Mouse (Mus musculus) kidney, embryonic 16.5 days (tissue): ENCODE measurements around the gene Cd79b. TPM values are rescaled to one million over a fixed set of nuclear protein-coding genes. Genes with fewer than 3 reads are reported as not detected.

Experiments used
- ATAC-seq: fragments of 200-750 bp; cut with Nextera tagmentation; 2 replicates; pipeline ENCODE4 v1.8.0; 2017; ENCODE audit warnings: moderate TSS enrichment; ENCODE audit not compliant: low FRiP score, low TSS enrichment
- H3K27ac ChIP-seq: fragments of 300-500 bp; sonication (generic); 2 replicates; pipeline ENCODE4 v1.5.1; 2014; ENCODE audit warnings: low read length
- H3K27me3 ChIP-seq: fragments of 300-500 bp; sonication (generic); 2 replicates; pipeline ENCODE4 v1.6.1; 2014; ENCODE audit warnings: low read length, control low read depth, mixed read lengths; ENCODE audit not compliant: insufficient read depth
- H3K36me3 ChIP-seq: fragments of 300-500 bp; sonication (generic); 2 replicates; pipeline ENCODE4 v1.6.1; 2014; ENCODE audit warnings: low read length, control low read depth, mixed read lengths; ENCODE audit not compliant: insufficient read depth
- H3K4me1 ChIP-seq: fragments of 300-500 bp; sonication (generic); 2 replicates; pipeline ENCODE4 v1.6.1; 2014; ENCODE audit warnings: low read length, control low read depth, mixed read lengths; ENCODE audit not compliant: insufficient read depth
- H3K4me2 ChIP-seq: fragments of 300-500 bp; sonication (generic); replicated peaks from 2 replicates; pipeline ENCODE4 v1.6.1; 2014; ENCODE audit warnings: low read depth, low read length
- H3K4me3 ChIP-seq: fragments of 300-500 bp; sonication (generic); 2 replicates; pipeline ENCODE4 v1.5.1; 2014; ENCODE audit warnings: mild to moderate bottlenecking, low read length
- H3K9ac ChIP-seq: fragments of 300-500 bp; sonication (generic); replicated peaks from 2 replicates; pipeline ENCODE4 v1.6.1; 2014; ENCODE audit warnings: low read length
- H3K9me3 ChIP-seq: fragments of 300-500 bp; sonication (generic); 2 replicates; pipeline ENCODE4 v1.6.1; 2016; ENCODE audit warnings: low read length, control low read depth
- WGBS: fragments of 180-500 bp; shearing (Covaris S2); extraction: QIAGEN DNeasy Blood & Tissue Kit; methylation state at CpG from one replicate; pipeline ENCODE4 v1.1.7; 2014; 5-methylcytosine and 5-hydroxymethylcytosine counted together
- polyA plus RNA-seq: library from polyadenylated mRNA; unstranded; fragments of >200 nt; fragmentation: Nextera tagmentation; extraction: Ambion mirVana; gene quantifications from 2 replicates; pipeline ENCODE4 v1.2.1, GENCODE M21; 2015

Gene Cd79b
- polyA plus RNA-seq, 1 experiment from 2014 or later, result 6.9 TPM

DNA sequence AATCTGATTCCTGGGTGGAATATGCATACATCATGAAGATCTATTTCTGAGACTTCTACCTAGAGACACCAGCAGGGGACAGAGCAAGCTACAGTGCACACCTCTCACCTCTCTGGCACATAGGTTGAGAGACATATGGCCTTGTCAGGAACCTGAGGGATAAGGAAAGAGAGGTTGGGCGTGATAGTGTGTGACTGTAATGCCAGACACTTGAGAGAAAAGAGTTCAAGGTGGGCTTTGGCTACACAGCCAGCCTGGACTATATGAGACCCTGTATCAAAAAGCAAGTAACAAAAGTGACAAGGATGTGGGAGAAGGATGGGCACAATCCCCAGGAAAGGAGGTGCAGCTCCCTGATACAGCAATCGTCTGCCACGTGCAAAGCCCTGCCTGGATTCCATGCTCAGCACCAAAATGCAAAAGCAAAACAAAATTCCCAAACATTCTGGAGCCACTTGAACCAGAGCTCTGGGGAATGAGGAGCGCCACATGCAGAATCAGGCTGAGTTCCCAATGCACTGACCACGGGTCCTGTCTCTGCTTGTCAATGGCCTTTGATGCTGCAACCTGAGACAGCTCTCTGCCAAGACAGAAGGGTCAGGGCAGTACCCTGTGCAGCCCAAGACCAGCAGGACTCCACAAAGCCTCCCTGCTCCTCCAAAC lies 43.3 kb downstream of the Cd79b start:
- ATAC-seq, result no peak
- H3K4me3 ChIP-seq, result peak overlapping the region; percentile 82
- H3K4me1 ChIP-seq, result peaks cover 64% of the 10 kb centered on the region
- 17% methylated on average over 5 of the region's 5 CpGs for WGBS
- H3K27me3 ChIP-seq, result no peaks in the 10 kb centered on the region
- peak overlapping the region; percentile 99 for H3K9ac ChIP-seq
- no peaks in the 10 kb centered on the region for H3K9me3 ChIP-seq
- H3K36me3 ChIP-seq, result peaks cover 13% of the 10 kb centered on the region
- H3K4me2 ChIP-seq, result peak overlapping the region; percentile 79
- H3K27ac ChIP-seq, result peak overlapping the region; percentile 97

DNA sequence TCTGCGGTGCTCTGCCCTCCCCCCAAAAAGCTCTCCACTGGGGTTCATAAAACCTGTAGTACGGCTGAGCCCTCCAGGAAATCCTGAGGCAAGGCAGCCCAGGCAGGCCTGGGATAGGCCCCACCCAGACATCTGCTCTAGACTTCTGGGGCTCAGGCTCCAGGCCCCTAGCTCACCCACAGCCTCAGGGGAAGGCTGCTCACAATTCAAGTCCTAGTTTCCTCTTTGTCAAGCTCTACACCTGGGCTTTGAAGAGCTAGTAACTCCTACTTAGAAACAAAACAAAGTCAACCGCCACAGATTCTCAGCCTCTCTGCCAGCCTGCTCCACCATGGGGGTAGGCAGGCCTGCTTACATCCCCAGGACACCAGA lies 45.5 kb downstream of the Cd79b start:
- Histone ChIP-seq H3K27ac (peak overlapping the region; percentile 85), H3K4me2 (peak overlapping the region; percentile 36), H3K9me3 (no peaks in the 10 kb centered on the region), H3K27me3 (no peaks in the 10 kb centered on the region), H3K9ac (peak overlapping the region; percentile 40), H3K36me3 (peaks cover 35% of the 10 kb centered on the region), H3K4me3 (peak overlapping the region; percentile 7), H3K4me1 (peaks cover 46% of the 10 kb centered on the region)
- ATAC-seq, result no peak
- WGBS, result 12% methylated on average over 3 of the region's 3 CpGs

DNA sequence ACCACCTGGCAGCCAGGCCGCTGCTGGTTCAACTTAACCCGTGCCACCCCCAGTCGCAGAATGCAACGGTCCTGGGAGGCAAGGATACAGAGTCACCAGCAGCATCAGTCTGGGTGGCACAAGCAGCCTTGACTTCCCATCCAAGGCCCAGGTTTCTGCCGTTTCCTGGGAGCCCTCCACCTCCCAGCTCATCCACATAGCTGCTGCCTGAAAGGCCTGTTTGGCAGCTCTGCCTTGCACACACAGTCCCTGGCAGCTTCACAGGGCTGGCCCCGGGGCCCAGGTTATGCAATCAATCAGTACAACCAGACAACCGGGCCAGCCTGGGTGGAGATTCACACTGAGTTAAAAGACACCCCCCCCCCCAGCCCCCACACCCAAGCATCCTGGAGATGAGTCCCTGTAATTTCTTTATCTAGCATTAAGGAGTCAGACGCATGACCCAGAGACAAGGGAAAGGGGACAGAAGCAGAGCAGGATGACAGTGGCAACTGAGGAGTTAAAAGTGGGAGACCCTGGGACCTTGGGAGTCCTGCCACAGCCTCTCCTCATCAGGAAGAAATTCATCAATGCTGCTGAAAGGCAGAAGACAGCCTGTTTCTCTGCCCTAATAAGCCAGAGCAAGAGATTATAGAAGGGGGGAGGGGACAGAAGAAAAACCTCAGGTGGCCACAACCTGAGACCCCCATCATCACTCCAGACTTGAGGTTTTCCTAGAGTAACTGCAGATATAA lies 46.1 kb downstream of the Cd79b start:
- peaks cover 45% of the 10 kb centered on the region for H3K4me1 ChIP-seq
- peak overlapping the region; percentile 36 for H3K4me2 ChIP-seq
- no peak for ATAC-seq
- peak overlapping the region; percentile 40 for H3K9ac ChIP-seq
- no peaks in the 10 kb centered on the region for H3K9me3 ChIP-seq
- H3K27ac ChIP-seq, result peak overlapping the region; percentile 85
- no peaks in the 10 kb centered on the region for H3K27me3 ChIP-seq
- peak overlapping the region; percentile 7 for H3K4me3 ChIP-seq
- peaks cover 40% of the 10 kb centered on the region for H3K36me3 ChIP-seq
- WGBS, result 36% methylated on average over 8 of the region's 8 CpGs

DNA sequence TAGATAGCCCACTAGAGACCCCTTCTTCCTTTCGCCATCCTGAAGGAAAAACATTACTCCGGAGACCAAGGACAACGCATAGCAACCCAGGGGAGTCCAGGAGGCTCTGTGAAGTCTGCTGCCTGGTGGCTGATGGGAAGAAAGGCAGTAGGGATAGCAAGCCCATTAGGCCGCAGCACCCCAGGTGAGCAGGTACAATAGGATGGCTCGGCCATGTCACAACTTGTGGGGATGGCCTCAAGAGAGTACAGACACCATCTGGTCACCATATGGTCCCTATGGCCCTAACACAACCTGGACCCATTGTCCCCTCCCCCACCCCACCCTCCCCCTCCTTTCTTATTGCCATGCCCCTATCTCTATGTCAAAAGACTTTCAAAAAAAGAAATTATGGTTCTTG lies 46.7 kb downstream of the Cd79b start:
- H3K36me3 ChIP-seq, result peaks cover 46% of the 10 kb centered on the region
- ATAC-seq, result no peak
- H3K27ac ChIP-seq, result peak overlapping the region; percentile 85
- WGBS, result 53% methylated on average over 5 of the region's 5 CpGs
- no peaks in the 10 kb centered on the region for H3K9me3 ChIP-seq
- peak overlapping the region; percentile 36; the same call in 1 of the 2 replicates for H3K4me2 ChIP-seq
- H3K4me1 ChIP-seq, result peaks cover 42% of the 10 kb centered on the region
- no peak overlapping the region for H3K4me3 ChIP-seq
- H3K27me3 ChIP-seq, result no peaks in the 10 kb centered on the region
- H3K9ac ChIP-seq, result peak overlapping the region; percentile 44; the same call in 1 of the 2 replicates

DNA sequence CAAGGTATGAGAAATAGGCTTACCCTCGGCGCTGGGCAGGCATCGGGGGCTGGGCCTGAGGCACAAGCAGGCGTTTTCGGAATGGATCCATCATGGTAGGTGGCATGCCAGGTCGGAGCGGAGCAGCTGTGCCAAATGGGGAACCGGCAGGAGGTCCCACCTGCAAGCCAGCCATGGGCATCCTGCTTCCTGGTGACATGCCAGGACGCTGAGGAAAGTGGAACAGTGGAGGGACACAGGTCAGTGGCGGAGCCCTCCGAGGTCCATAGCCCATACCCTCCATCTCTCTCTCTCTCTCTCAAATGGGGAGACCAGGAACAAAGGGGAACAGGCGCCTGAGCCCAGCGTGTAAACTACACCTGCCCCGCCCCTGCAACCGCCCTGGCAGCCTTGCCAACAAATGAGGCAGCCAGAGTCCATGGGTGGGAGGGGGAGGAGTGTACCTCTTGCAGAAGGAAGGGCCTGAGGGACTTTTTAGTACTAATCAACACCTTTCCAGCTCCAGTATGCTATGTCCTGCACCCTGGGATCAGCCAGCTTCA lies 47.2 kb downstream of the Cd79b start:
- H3K9ac ChIP-seq, result no peak overlapping the region
- no peaks in the 10 kb centered on the region for H3K9me3 ChIP-seq
- peak overlapping the region; percentile 56 for H3K27ac ChIP-seq
- no peak overlapping the region for H3K4me3 ChIP-seq
- H3K4me2 ChIP-seq, result no peak overlapping the region
- no peak for ATAC-seq
- H3K27me3 ChIP-seq, result no peaks in the 10 kb centered on the region
- peaks cover 51% of the 10 kb centered on the region for H3K36me3 ChIP-seq
- H3K4me1 ChIP-seq, result peaks cover 42% of the 10 kb centered on the region
- 63% methylated on average over 15 of the region's 15 CpGs for WGBS

DNA sequence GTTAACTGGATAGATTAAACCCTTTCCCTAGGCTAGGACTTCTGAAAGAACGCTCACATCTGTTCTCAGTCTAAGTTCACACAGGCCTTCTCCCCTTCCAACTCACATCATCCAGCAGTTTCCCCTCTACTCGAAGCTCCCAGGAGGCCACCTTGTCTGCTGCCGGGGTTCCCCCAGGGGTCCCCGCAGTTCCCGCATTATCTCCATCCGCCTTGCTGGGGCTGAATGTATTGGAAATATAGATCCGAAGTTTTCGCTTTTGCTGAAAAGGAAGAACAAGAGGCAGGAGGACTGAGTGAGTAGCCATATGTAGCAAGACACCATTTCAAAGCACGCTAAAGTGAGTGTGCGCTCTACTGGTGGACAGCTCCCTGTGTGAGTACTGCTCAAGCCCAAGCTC lies 48.1 kb downstream of the Cd79b start:
- no peak for ATAC-seq
- Histone ChIP-seq H3K9ac (no peak overlapping the region), H3K9me3 (no peaks in the 10 kb centered on the region), H3K27ac (no peak overlapping the region), H3K36me3 (peaks cover 61% of the 10 kb centered on the region), H3K4me1 (peaks cover 41% of the 10 kb centered on the region), H3K27me3 (no peaks in the 10 kb centered on the region), H3K4me3 (no peak overlapping the region), H3K4me2 (no peak overlapping the region)
- 92% methylated on average over 10 of the region's 10 CpGs for WGBS

DNA sequence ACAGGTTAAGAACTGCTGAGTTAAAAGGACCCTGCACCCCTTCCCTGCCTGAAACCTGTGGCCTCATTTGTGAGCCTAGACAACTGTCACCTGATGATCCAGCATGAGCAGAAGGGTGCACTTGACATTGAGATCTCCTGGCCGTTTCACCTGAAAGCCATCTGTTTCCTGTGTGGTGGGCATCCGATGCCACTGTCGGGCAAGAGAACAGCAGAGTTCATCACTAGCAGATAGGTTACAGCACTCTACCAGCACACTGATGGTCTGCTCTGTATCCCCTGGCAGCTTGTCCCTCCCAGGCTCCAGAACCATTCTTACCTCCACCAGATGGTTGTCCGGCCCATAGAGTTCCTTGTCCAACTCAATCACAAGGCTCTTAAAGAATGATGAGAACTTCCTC lies 49.0 kb downstream of the Cd79b start:
- H3K4me2 ChIP-seq, result no peak overlapping the region
- no peak overlapping the region for H3K4me3 ChIP-seq
- WGBS, result 89% methylated on average over 4 of the region's 4 CpGs

DNA sequence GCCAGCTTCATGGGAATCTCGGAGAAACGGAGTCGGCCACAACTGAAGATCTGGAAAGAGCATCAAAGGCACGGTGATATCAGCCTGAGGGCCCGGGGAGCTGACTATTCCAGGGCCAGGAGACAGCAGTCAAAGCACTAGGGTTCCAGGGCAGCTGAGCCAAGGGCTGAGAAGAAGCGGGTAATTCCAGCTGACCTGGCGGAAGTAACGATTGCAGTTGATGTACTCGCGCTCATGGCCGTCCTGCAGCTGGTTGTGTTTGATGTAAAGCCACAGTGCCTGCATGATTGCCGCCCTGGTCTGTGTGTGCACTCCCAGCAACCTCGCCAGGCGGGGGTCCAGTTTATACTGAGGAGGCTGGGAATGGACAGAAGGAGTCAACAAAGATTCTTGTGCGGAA lies 49.6 kb downstream of the Cd79b start:
- ATAC-seq, result no peak
- 88% methylated on average over 15 of the region's 15 CpGs for WGBS

More for the DNA sequence above, 49.0 kb downstream of the Cd79b start:
- no peaks in the 10 kb centered on the region for H3K9me3 ChIP-seq
- H3K9ac ChIP-seq, result no peak overlapping the region
- H3K27ac ChIP-seq, result no peak overlapping the region
- no peak for ATAC-seq
- H3K27me3 ChIP-seq, result no peaks in the 10 kb centered on the region
- peaks cover 70% of the 10 kb centered on the region for H3K36me3 ChIP-seq
- H3K4me1 ChIP-seq, result peaks cover 32% of the 10 kb centered on the region

DNA sequence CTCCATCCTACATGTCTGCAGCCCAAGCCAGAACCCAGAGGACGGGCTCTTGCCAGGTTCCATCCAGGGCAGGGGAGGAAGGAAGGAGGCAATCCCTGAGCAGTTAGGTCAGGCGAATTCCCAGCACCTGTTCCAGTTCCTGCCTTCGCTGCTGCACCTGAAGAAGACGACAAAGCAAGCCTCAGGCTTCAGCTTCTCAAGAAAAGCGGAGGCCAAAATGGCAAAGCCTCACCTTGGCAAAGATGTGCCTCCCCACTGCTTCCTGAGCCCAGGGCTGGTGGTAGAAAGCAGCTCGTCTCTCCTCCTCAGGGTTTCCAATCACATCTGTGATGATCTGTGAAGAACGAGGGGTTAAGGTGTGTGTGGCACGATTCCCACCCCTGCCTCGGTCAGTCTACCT lies 50.6 kb downstream of the Cd79b start:
- Histone ChIP-seq H3K9ac (no peak overlapping the region), H3K36me3 (peaks cover 75% of the 10 kb centered on the region), H3K4me2 (no peak overlapping the region), H3K9me3 (no peaks in the 10 kb centered on the region), H3K4me3 (no peak overlapping the region), H3K4me1 (peaks cover 19% of the 10 kb centered on the region), H3K27me3 (no peaks in the 10 kb centered on the region), H3K27ac (no peak overlapping the region)
- no peak for ATAC-seq
- 87% methylated on average over 9 of the region's 9 CpGs for WGBS

More for the DNA sequence above, 49.6 kb downstream of the Cd79b start:
- Histone ChIP-seq H3K36me3 (peaks cover 71% of the 10 kb centered on the region), H3K9me3 (no peaks in the 10 kb centered on the region), H3K9ac (no peak overlapping the region), H3K4me1 (peaks cover 26% of the 10 kb centered on the region), H3K4me2 (no peak overlapping the region), H3K4me3 (no peak overlapping the region), H3K27me3 (no peaks in the 10 kb centered on the region), H3K27ac (no peak overlapping the region)
